Mouse (Mus musculus) T-helper 2 cell (primary cell): ENCODE results near the gene Tff2.

ENCODE experiments used
- in situ Hi-C: fragments of 300-600 bp; cut with MboI, MseI; formaldehyde crosslinking; loops from one replicate; pipeline ENCODE4 v1.15.1; 2025; ENCODE audit warnings: high pct_unique_total_duplicates

The Tff2 gene

GRCm38 (mm10) chr17:31136821-31137220 lies 7.3 kb downstream of the Tff2 start:
- in situ Hi-C loops: no loop called here

GRCm38 (mm10) chr17:31136291-31136690 lies 7.8 kb downstream of the Tff2 start:
- in situ Hi-C loops: no loop called here

GRCm38 (mm10) chr17:31134913-31135312 lies 9.2 kb downstream of the Tff2 start:
- in situ Hi-C loops: no loop called here

- in situ Hi-C loops: no loop called here
These were observed 10.3 kb downstream of the Tff2 start for GRCm38 (mm10) chr17:31133776-31134175.

- in situ Hi-C loops: no loop called here
These were observed 12.7 kb downstream of the Tff2 start for GRCm38 (mm10) chr17:31131269-31131821.

GRCm38 (mm10) chr17:31129452-31129851 lies 14.6 kb downstream of the Tff2 start, which contains the start of gene Tff3:
TSS of gene Tff3 (minus strand) at chr17:31129646.
- in situ Hi-C loops: no loop called here

- in situ Hi-C loops: no loop called here
These were observed 15.3 kb downstream of the Tff2 start for GRCm38 (mm10) chr17:31128708-31129318.

GRCm38 (mm10) chr17:31125548-31126266 lies 18.4 kb downstream of the Tff2 start:
- in situ Hi-C loops: no loop called here

- in situ Hi-C loops: no loop called here
These were observed 22.1 kb downstream of the Tff2 start for GRCm38 (mm10) chr17:31121975-31122374.

- in situ Hi-C loops: loop anchor here (5.0 kb wide), 1 partner anchor 107 kb away; no protein-coding TSS in a partner anchor
These were observed 24.7 kb downstream of the Tff2 start for GRCm38 (mm10) chr17:31119429-31119828.

- in situ Hi-C loops: loop anchor here (5.0 kb wide), 1 partner anchor 106 kb away; no protein-coding TSS in a partner anchor
These were observed 26.1 kb downstream of the Tff2 start for GRCm38 (mm10) chr17:31117946-31118345.

GRCm38 (mm10) chr17:31116063-31116462 lies 28.0 kb downstream of the Tff2 start:
- in situ Hi-C loops: loop anchor here (5.0 kb wide), 1 partner anchor 104 kb away; no protein-coding TSS in a partner anchor

GRCm38 (mm10) chr17:31113191-31113856 lies 30.8 kb downstream of the Tff2 start:
- in situ Hi-C loops: no loop called here

- in situ Hi-C loops: no loop called here
These were observed 35.7 kb downstream of the Tff2 start for GRCm38 (mm10) chr17:31108388-31108787.

GRCm38 (mm10) chr17:31103823-31104222 lies 40.3 kb downstream of the Tff2 start:
- in situ Hi-C loops: no loop called here

- in situ Hi-C loops: no loop called here
These were observed 41.0 kb downstream of the Tff2 start for GRCm38 (mm10) chr17:31103007-31103570.

- in situ Hi-C loops: no loop called here
These were observed 45.3 kb downstream of the Tff2 start for GRCm38 (mm10) chr17:31098788-31099187.

GRCm38 (mm10) chr17:31096893-31097292 lies 47.2 kb downstream of the Tff2 start:
- in situ Hi-C loops: no loop called here

GRCm38 (mm10) chr17:31095570-31095969 lies 48.5 kb downstream of the Tff2 start:
- in situ Hi-C loops: no loop called here

GRCm38 (mm10) chr17:31094781-31095180 lies 49.3 kb downstream of the Tff2 start:
- in situ Hi-C loops: no loop called here
